Mouse (Mus musculus) E14TG2a.4 (cell line): ENCODE data around the gene Nmnat1.

Experiments
- H3K27me3 ChIP-seq: 2 replicates; pipeline ENCODE4 v1.6.1; 2014; ENCODE audit warnings: low read length, control low read depth; ENCODE audit not compliant: insufficient read depth
- H3K36me3 ChIP-seq: 2 replicates; pipeline ENCODE4 v1.6.1; 2014; ENCODE audit warnings: low read length, control low read depth; ENCODE audit not compliant: insufficient read depth
- H3K4me1 ChIP-seq: replicated peaks from 2 replicates; pipeline ENCODE4 v1.6.1; 2014; ENCODE audit warnings: low read depth, low read length, control low read depth
- H3K4me3 ChIP-seq: replicated peaks from 2 replicates; pipeline ENCODE4 v1.5.1; 2014; ENCODE audit warnings: mild to moderate bottlenecking, low read length
- H3K9me3 ChIP-seq: 2 replicates; pipeline ENCODE4 v1.6.1; 2014; ENCODE audit warnings: low read length, control low read depth
- CTCF ChIP-seq: conservative IDR thresholded peaks from 2 replicates; pipeline ENCODE4 v1.5.1; 2014; ENCODE audit warnings: low read length
- NANOG ChIP-seq: IDR thresholded peaks from 2 replicates; pipeline ENCODE4 v1.6.1; 2014; ENCODE audit warnings: borderline replicate concordance, low read length, mixed read lengths
- POU5F1 ChIP-seq: IDR thresholded peaks from 2 replicates; pipeline ENCODE4 v1.6.1; 2014; ENCODE audit warnings: low read length, borderline replicate concordance

Nmnat1 gene

GRCm38 (mm10) chr4:149504363-149504762 lies 19.4 kb upstream of the Nmnat1 start:
- TF ChIP-seq POU5F1 (no peak), NANOG (no peak), CTCF (no peak)
- Histone ChIP-seq H3K4me1 (peaks cover 19% of the 10 kb centered on the region), H3K27me3 (no peaks in the 10 kb centered on the region), H3K36me3 (peaks cover 30% of the 10 kb centered on the region), H3K9me3 (no peaks in the 10 kb centered on the region), H3K4me3 (no peak overlapping the region)

- Histone ChIP-seq H3K9me3 (no peaks in the 10 kb centered on the region), H3K36me3 (peaks cover 69% of the 10 kb centered on the region), H3K4me1 (peaks cover 25% of the 10 kb centered on the region), H3K27me3 (no peaks in the 10 kb centered on the region), H3K4me3 (no peak overlapping the region)
- TF ChIP-seq CTCF: no peak
- no peak for TF ChIP-seq POU5F1
- no peak for TF ChIP-seq NANOG
These were observed 14.8 kb upstream of the Nmnat1 start for GRCm38 (mm10) chr4:149499790-149500189.

DNA sequence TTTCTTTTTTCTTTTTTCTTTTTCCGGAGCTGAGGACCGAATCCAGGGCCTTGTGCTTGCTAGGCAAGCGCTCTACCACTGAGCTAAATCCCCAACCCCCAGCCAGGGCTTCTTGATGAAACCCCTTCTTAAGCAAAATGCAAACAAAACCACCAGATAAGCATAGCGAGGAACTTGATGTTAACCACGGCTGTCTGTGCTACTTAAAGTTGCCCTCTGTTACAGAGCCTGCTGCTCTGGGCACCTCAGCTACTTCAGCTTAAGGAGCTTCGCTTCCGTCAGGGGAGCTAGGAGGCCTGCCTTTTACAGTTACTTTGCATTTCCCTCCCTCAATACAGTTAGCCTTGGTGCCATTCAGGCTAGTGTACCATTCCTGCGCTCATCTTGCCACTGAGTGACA lies 13.9 kb upstream of the Nmnat1 start:
- Histone ChIP-seq H3K36me3 (peaks cover 78% of the 10 kb centered on the region), H3K27me3 (no peaks in the 10 kb centered on the region), H3K9me3 (no peaks in the 10 kb centered on the region), H3K4me1 (peaks cover 20% of the 10 kb centered on the region), H3K4me3 (no peak overlapping the region)
- TF ChIP-seq NANOG: no peak
- no peak for TF ChIP-seq CTCF
- no peak for TF ChIP-seq POU5F1

- no peak overlapping the region for H3K4me3 ChIP-seq
- no peaks in the 10 kb centered on the region for H3K9me3 ChIP-seq
- H3K36me3 ChIP-seq: peaks cover 88% of the 10 kb centered on the region
- H3K4me1 ChIP-seq: peaks cover 12% of the 10 kb centered on the region
- no peaks in the 10 kb centered on the region for H3K27me3 ChIP-seq
- TF ChIP-seq POU5F1 (no peak), NANOG (no peak)
These were observed 11.6 kb upstream of the Nmnat1 start for GRCm38 (mm10) chr4:149496612-149497011.

GRCm38 (mm10) chr4:149491151-149491550 lies 6.1 kb upstream of the Nmnat1 start:
- H3K4me1 ChIP-seq: peaks cover 24% of the 10 kb centered on the region
- TF ChIP-seq NANOG: no peak
- peak; percentile 76 for TF ChIP-seq CTCF
- H3K4me3 ChIP-seq: no peak overlapping the region
- H3K36me3 ChIP-seq: peaks cover 88% of the 10 kb centered on the region
- H3K9me3 ChIP-seq: no peaks in the 10 kb centered on the region
- H3K27me3 ChIP-seq: no peaks in the 10 kb centered on the region

- H3K4me1 ChIP-seq: peaks cover 23% of the 10 kb centered on the region
- TF ChIP-seq POU5F1: no peak
- H3K36me3 ChIP-seq: peaks cover 74% of the 10 kb centered on the region
- no peaks in the 10 kb centered on the region for H3K27me3 ChIP-seq
- H3K9me3 ChIP-seq: no peaks in the 10 kb centered on the region
- H3K4me3 ChIP-seq: no peak overlapping the region
These were observed 4.6 kb upstream of the Nmnat1 start for GRCm38 (mm10) chr4:149489415-149490240.

DNA sequence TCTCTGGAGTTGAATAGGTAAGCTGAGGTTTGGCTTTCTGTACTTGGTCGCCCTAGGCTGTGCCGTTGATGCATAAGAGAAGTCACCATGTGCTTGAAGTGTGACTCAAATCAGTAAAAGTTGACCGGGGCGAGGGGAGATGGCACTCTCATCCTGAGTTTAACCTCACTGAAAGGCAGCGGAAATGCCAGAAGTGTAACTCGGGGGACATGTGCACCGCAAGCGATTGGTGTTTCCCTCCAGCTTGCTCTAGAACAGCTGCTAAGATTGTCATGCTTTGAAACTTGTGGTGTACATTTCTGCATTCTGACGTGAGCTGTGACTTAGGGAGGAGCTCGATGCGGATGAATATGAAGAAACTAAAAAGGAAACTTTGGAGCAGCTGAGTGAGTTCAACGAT lies 2.7 kb upstream of the Nmnat1 start:
- no peak for TF ChIP-seq POU5F1
- TF ChIP-seq NANOG: no peak
- TF ChIP-seq CTCF: no peak
- no peaks in the 10 kb centered on the region for H3K27me3 ChIP-seq
- peaks cover 32% of the 10 kb centered on the region for H3K4me1 ChIP-seq
- peaks cover 57% of the 10 kb centered on the region for H3K36me3 ChIP-seq
- H3K4me3 ChIP-seq: no peak overlapping the region
- no peaks in the 10 kb centered on the region for H3K9me3 ChIP-seq

- Histone ChIP-seq H3K4me3 (peak overlapping the region; percentile 93), H3K36me3 (peaks cover 39% of the 10 kb centered on the region), H3K4me1 (peaks cover 32% of the 10 kb centered on the region), H3K27me3 (no peaks in the 10 kb centered on the region), H3K9me3 (no peaks in the 10 kb centered on the region)
- TF ChIP-seq POU5F1 (no peak), CTCF (no peak), NANOG (no peak)
These were observed 814 bp upstream of the Nmnat1 start for GRCm38 (mm10) chr4:149485825-149486206.

- Histone ChIP-seq H3K4me3 (peak overlapping the region; percentile 93), H3K4me1 (peaks cover 34% of the 10 kb centered on the region), H3K9me3 (no peaks in the 10 kb centered on the region), H3K36me3 (peaks cover 31% of the 10 kb centered on the region), H3K27me3 (no peaks in the 10 kb centered on the region)
- TF ChIP-seq POU5F1: no peak
- TF ChIP-seq CTCF: no peak
- no peak for TF ChIP-seq NANOG
These were observed 436 bp downstream of the Nmnat1 start for GRCm38 (mm10) chr4:149484566-149484965.
